Mouse (Mus musculus): ENCODE results near the gene Samd4b.
"Not testable (repeated sequence)": the region's sequence is repeated elsewhere in the genome, so short reads cannot be mapped to it uniquely, and the experiment has no call there.

Gene Samd4b

DNA sequence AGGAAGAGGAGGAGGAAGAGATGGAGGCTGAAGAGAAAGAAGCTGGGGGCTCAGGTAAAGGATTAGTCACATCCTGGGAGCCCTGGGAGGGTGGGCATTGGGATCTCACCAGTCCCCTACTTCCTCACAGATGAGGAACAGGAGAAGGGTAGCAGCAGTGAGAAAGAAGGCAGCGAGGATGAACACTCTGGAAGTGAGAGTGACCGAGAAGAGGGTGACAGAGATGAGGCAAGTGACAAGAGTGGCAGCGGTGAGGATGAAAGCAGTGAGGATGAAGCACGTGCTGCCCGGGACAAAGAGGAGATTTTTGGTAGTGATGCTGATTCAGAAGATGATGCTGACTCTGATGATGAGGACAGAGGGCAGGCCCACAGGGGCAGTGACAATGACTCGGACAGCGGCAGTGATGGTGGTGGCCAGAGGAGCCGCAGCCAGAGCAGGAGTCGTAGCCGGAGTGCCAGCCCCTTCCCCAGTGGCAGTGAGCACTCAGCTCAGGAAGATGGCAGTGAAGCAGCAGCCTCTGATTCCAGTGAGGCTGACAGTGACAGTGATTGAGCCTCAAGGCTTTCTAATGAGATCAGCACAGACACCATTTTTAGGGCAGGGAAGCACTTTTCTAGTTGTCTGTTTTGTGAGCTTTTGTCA is 199.1 kb downstream of the Samd4b start:
- no peak for DNase-seq (ENCODE audit: low read depth, low spot score)

GRCm38 (mm10) chr7:28398000-28398399 is 199.9 kb downstream of the Samd4b start:
- DNase-seq (ENCODE audit: low read depth, low spot score) = no peak

DNA sequence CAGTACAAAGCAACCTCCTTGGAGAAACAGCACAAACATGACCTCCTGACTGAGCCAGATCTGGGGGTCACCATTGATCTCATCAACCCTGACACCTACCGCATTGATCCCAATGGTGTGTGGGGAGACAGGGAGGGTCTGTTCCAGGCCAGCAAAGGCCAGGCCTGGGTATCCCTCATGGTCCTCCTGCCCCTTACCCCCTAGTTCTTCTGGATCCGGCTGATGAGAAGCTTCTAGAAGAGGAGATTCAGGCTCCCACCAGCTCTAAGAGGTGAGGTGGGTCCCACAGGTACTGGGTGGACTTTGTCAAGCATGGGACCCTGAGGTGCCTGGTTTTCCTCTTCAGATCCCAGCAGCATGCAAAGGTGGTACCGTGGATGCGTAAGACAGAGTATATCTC is 202.5 kb downstream of the Samd4b start:
- no peak for DNase-seq (ENCODE audit: low read depth, low spot score)

- no peak for DNase-seq (ENCODE audit: low read depth, low spot score)
Observed at GRCm38 (mm10) chr7:28393272-28393951, 204.5 kb downstream of the Samd4b start.

DNA sequence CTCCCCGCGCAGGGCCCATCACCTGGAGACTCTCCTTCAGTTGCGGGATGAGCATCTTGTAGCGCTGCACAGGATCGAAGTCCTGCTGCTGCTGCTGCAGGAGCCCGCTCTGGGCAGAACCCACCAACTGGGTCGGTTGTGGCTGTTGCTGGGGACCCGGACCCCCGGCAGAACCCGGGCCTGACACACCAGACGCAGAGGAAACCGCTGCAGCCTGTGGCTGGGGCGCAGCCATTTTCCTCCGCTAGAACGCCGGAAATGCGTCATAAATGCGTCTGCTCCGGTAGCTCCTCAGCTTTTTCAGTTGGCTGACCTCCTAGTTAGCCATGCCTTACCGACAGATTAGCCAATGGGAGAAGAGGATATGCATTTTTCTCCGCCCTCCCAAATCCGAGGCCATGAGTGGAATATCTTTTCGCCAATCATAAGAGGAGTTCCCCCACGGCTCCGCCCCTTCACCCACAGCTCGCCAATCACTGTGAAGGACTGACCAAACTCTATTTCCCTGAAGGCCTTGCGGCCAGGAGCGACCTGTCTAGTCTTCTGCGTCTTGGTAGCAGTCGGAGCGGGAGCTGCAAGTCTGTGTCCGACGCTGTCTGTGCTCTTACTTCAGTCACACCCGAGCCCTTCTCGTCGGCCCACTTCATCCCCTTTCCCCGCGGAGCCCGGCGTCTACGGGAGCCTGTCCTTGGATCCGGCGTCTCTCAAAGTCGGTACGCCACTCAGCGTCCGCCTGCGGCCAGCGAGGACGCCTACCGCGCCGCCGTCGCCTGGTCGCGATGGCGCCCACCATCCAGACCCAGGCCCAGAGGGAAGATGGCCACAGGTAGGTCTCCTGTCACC is 205.3 kb downstream of the Samd4b start, which contains the start of the genes Med29 and Paf1:
TSS of gene Med29 (minus strand) at position 280 of the 843 bp plus-strand sequence.
TSS of gene Paf1 (plus strand) at position 523 of the 843 bp plus-strand sequence.
- peak; percentile 99 for DNase-seq (ENCODE audit: low read depth, low spot score)

DNA sequence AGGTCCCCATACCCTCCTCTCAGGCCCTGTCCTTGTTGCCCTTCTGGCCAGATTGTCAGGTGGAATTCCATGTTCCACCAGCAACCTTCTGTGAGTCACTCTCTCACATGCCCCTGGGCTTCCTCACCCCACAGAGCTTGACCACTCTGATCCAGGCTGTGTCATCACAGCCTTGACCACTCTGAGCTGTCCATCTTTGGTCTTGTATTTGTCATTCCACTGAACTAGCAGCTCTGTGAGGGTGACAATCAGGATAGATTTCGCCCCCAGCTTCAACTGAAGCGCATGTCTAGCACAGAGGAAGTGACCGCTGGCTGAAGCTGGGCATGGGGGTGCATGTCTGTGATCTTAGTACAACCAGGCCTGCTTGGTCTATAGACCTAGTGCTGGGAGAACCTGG is 207.6 kb downstream of the Samd4b start:
- no peak for DNase-seq (ENCODE audit: low read depth, low spot score)

GRCm38 (mm10) chr7:28387384-28387783 is 210.6 kb downstream of the Samd4b start:
- not testable (repeated sequence) for DNase-seq (ENCODE audit: low read depth, low spot score)

- not testable (repeated sequence) for DNase-seq (ENCODE audit: low read depth, low spot score)
Observed at GRCm38 (mm10) chr7:28386877-28387276, 211.1 kb downstream of the Samd4b start.

DNA sequence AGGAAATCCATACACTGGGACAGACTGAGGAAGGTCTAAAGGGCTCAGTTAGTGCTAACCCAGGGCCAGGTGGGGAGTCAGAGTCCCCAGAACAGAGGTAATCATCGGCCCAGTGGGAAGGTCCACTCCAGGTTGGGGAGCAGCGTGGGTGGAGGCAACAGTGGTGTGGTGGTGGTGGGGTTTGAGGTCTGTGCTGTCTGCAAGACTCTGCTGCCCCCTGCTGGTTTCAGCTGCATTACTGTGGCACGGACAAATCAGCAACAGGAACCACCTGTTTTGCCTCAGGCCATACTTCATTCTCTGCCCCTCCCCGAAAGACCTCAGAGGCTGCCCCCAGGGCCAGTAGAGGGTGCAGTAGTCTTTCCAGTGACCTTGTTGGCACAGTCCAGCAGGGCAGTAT is 211.5 kb downstream of the Samd4b start:
- DNase-seq (ENCODE audit: low read depth, low spot score) = no peak

GRCm38 (mm10) chr7:28386007-28386406 is 211.9 kb downstream of the Samd4b start:
- DNase-seq (ENCODE audit: low read depth, low spot score) = no peak

- no peak for DNase-seq (ENCODE audit: low read depth, low spot score)
Observed at GRCm38 (mm10) chr7:28385196-28385595, 212.7 kb downstream of the Samd4b start.

DNA sequence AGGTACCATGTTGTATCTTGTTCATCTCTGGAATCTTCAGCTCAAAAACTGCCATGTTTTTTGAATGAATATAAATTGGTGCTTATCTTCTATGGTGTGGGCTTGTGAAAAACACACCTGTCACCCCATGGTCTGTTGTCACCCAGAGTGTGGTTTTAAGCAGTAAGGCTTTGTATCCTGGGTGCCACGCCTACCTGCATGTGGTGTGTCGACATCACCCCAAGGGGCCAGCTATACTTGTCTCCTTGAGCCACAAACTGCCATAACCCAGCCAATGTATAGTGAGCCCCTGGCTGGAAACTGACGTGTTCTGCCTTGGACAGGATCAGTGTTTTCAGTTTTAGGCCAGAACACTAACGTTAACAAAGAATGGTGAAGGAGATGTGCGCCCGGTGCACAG is 213.8 kb downstream of the Samd4b start:
- DNase-seq (ENCODE audit: low read depth, low spot score) = no peak

DNA sequence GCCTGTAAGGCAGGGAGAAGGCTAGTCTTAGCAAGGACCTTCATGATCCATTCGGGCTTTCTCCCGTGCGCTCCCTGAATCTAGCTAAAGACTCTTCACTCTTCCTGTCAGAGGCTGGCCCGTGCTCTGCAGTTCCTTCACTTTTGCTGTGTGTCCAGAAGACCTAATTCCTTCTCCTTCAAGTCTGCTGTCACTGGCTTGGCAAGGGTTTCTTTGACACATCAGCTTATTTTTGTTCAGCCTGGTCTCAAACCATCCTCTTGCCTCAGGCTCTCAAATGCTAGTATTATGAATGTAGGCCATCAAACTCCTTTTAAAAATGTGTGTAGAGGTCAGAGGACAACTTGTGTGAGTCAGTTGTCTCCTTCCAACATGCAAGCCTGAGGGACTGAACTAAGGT is 214.3 kb downstream of the Samd4b start:
- DNase-seq (ENCODE audit: low read depth, low spot score) = no peak

DNA sequence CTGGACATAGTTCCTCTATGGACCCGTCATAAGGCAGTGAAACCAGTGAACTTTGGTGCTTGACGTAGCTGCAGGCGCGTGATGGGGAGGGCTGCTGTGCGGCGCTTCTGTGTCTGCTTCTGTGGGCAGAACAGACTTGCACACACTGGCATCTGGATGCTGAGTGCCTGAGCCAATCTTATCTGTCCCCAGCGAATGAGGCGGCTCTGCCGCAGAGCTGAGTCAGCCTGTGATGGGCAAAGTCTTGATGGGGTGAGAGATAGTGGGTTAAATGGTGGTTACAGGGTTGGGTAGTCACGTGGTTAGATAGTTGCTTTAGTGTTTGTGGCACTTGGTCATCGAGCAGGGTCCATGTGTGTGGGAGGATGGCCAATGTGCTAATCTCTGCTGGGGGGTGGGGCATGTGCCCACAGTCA is 215.0 kb downstream of the Samd4b start:
- no peak for DNase-seq (ENCODE audit: low read depth, low spot score)

GRCm38 (mm10) chr7:28382347-28382951 is 215.5 kb downstream of the Samd4b start:
- DNase-seq (ENCODE audit: low read depth, low spot score) = no peak

GRCm38 (mm10) chr7:28381938-28382337 is 216.0 kb downstream of the Samd4b start:
- no peak for DNase-seq (ENCODE audit: low read depth, low spot score)

GRCm38 (mm10) chr7:28381017-28381790 is 216.7 kb downstream of the Samd4b start:
- DNase-seq (ENCODE audit: low read depth, low spot score) = no peak

GRCm38 (mm10) chr7:28380237-28381016 is 217.5 kb downstream of the Samd4b start, which contains the start of gene Zfp36:
Gene Zfp36 (minus strand): TSS chr7:28380253.
- no peak for DNase-seq (ENCODE audit: low read depth, low spot score)

- DNase-seq (ENCODE audit: low read depth, low spot score) = no peak
Observed at GRCm38 (mm10) chr7:28378769-28379651, 218.9 kb downstream of the Samd4b start.
